Mouse (Mus musculus): ENCODE data around the gene Cma2.
A peak's percentile ranks its signal among the peaks of the same experiment; 100 is the strongest.
"Not testable (repeated sequence)": the region's sequence is repeated elsewhere in the genome, so short reads cannot be mapped to it uniquely, and the experiment has no call there.

Gene Cma2

GRCm38 (mm10) chr14:55950346-55951030 lies at the start of gene Cma2:
TSS of gene Cma2 (plus strand) at chr14:55950980.
- no peak for DNase-seq (ENCODE audit: low read depth)

- DNase-seq (ENCODE audit: low read depth) = no peak
Observed at GRCm38 (mm10) chr14:55905518-55905917, 45.3 kb upstream of the Cma2 start.

- no peak for DNase-seq (ENCODE audit: low read depth)
Observed at GRCm38 (mm10) chr14:55913406-55913805, 37.4 kb upstream of the Cma2 start.

GRCm38 (mm10) chr14:55918240-55919082 lies 32.3 kb upstream of the Cma2 start:
- peak; percentile 90 for DNase-seq (ENCODE audit: low read depth)

GRCm38 (mm10) chr14:55922475-55923232 lies 28.1 kb upstream of the Cma2 start:
- no peak for DNase-seq (ENCODE audit: low read depth)

- DNase-seq (ENCODE audit: low read depth) = no peak
Observed at GRCm38 (mm10) chr14:55926847-55927246, 23.9 kb upstream of the Cma2 start.

GRCm38 (mm10) chr14:55929263-55929997 lies 21.4 kb upstream of the Cma2 start:
- no peak for DNase-seq (ENCODE audit: low read depth)

GRCm38 (mm10) chr14:55933586-55933985 lies 17.2 kb upstream of the Cma2 start:
- no peak for DNase-seq (ENCODE audit: low read depth)

- DNase-seq (ENCODE audit: low read depth) = no peak
Observed at GRCm38 (mm10) chr14:55940070-55940800, 10.5 kb upstream of the Cma2 start.

GRCm38 (mm10) chr14:55943601-55944000 lies 7.2 kb upstream of the Cma2 start:
- no peak for DNase-seq (ENCODE audit: low read depth)

- no peak for DNase-seq (ENCODE audit: low read depth)
Observed at GRCm38 (mm10) chr14:55944575-55944974, 6.2 kb upstream of the Cma2 start, which contains the start of gene Cma1. TSS of gene Cma1 (minus strand) at chr14:55944675.

GRCm38 (mm10) chr14:55946269-55946969 lies 4.4 kb upstream of the Cma2 start:
- no peak for DNase-seq (ENCODE audit: low read depth)

GRCm38 (mm10) chr14:55963263-55963662 lies 12.5 kb downstream of the Cma2 start:
- no peak for DNase-seq (ENCODE audit: low read depth)

GRCm38 (mm10) chr14:55963900-55964299 lies 13.1 kb downstream of the Cma2 start:
- not testable (repeated sequence) for DNase-seq (ENCODE audit: low read depth)

- not testable (repeated sequence) for DNase-seq (ENCODE audit: low read depth)
Observed at GRCm38 (mm10) chr14:55987464-55987863, 36.7 kb downstream of the Cma2 start.

- DNase-seq (ENCODE audit: low read depth) = no peak
Observed at GRCm38 (mm10) chr14:56013147-56013546, 62.4 kb downstream of the Cma2 start.

- DNase-seq (ENCODE audit: low read depth) = no peak
Observed at GRCm38 (mm10) chr14:56013924-56014323, 63.1 kb downstream of the Cma2 start.

GRCm38 (mm10) chr14:56017671-56018070 lies 66.9 kb downstream of the Cma2 start, which contains the start of gene Mcpt1:
TSS of gene Mcpt1 (plus strand) at chr14:56017971.
- DNase-seq (ENCODE audit: low read depth) = not testable (repeated sequence)

GRCm38 (mm10) chr14:56019446-56019845 lies 68.7 kb downstream of the Cma2 start:
- no peak for DNase-seq (ENCODE audit: low read depth)

- DNase-seq (ENCODE audit: low read depth) = not testable (repeated sequence)
Observed at GRCm38 (mm10) chr14:56021305-56021704, 70.5 kb downstream of the Cma2 start.
